Mouse (Mus musculus) bone marrow, adult 2 months (tissue): ENCODE measurements at regions not wholly inside any gene's neighbourhood (a gene's known extent, or its start where the extent isn't known, plus 50 kb on each side); places are given as distances from the start of the nearest gene placed in this dataset.

Experiments
- CTCF ChIP-seq: fragments of 200-500 bp; IDR thresholded peaks from 2 replicates; pipeline ENCODE4 v1.5.1; 2011; ENCODE audit warnings: low read length, control low read depth; ENCODE audit not compliant: control insufficient read depth, insufficient read depth
- POLR2A ChIP-seq: fragments of 200-500 bp; IDR thresholded peaks from 2 replicates; pipeline ENCODE4 v1.6.1; 2011; ENCODE audit warnings: low read depth, mild to moderate bottlenecking, control low read depth, low read length, borderline replicate concordance; ENCODE audit not compliant: control insufficient read depth

DNA sequence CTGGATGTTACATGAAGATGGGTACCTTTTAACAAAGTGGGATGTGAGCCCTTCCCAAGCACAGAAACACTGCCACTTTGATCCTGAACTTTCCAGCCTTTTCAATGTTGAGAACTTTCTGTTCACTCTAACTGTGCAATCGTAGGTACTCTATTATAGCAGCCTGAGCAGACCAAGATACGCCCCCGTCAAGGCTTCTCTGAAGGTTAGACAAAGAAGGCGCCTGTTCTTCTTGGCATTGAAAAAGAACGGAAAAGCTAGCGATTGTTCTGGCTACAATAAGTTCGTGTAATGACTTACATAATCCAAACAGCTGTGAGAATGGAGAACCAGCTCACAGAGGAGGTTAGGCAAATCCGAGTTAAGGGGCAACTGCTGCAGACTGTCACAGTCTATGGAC is 305.9 kb upstream of the Cxcr4 start:
- TF ChIP-seq POLR2A: no peak
- no peak for TF ChIP-seq CTCF
